Mouse (Mus musculus): ENCODE measurements around the gene Tmem38a. TPM values are rescaled to one million over a fixed set of nuclear protein-coding genes. Genes with fewer than 3 reads are reported as not detected.

The Tmem38a gene
- polyA plus RNA-seq, 1 experiment from 2014 or later = 23.0 TPM

- CTCF ChIA-PET = interaction anchor here (1.7 kb wide), 1 partner anchor 162 kb away, joined by 3 read pairs; no protein-coding TSS in a partner anchor
- DNase-seq (ENCODE audit: low read depth, low spot score) (no peak), ATAC-seq (no peak)
- TF ChIP-seq CTCF (IDR thresholded peaks at IDR 0.05) = no peak
- in situ Hi-C loops (cut with MboI; ENCODE audit: low pct_unique_long_range_greater_than_20kb) = no loop called here
- no peaks in the 10 kb centered on the region for H3K27me3 ChIP-seq
- POLR2A ChIA-PET = no interaction called here
Measured at GRCm38 (mm10) chr8:72584390-72584789, 12.5 kb downstream of the Tmem38a start.

GRCm38 (mm10) chr8:72587806-72588205 is 16.0 kb downstream of the Tmem38a start:
- no peaks in the 10 kb centered on the region for H3K27me3 ChIP-seq
- DNase-seq (ENCODE audit: low read depth, low spot score) (no peak), ATAC-seq (no peak)
- POLR2A ChIA-PET = no interaction called here
- TF ChIP-seq CTCF (IDR thresholded peaks at IDR 0.05) = no peak
- CTCF ChIA-PET = interaction anchor here (1.1 kb wide), 1 partner anchor 10 kb away, joined by 3 read pairs; no protein-coding TSS in a partner anchor
- in situ Hi-C loops (cut with MboI; ENCODE audit: low pct_unique_long_range_greater_than_20kb) = no loop called here

- ATAC-seq (no peak), DNase-seq (ENCODE audit: low read depth, low spot score) (no peak)
- in situ Hi-C loops (cut with MboI; ENCODE audit: low pct_unique_long_range_greater_than_20kb) = no loop called here
- TF ChIP-seq CTCF (IDR thresholded peaks at IDR 0.05) = no peak
- POLR2A ChIA-PET = interaction anchor here (0.9 kb wide), 1 partner anchor 16 kb away, joined by 4 read pairs; no protein-coding TSS in a partner anchor
- CTCF ChIA-PET = interaction anchor here (1.0 to 1.3 kb wide), 2 partner anchors 54 to 57 kb away, joined by 3 to 4 read pairs; no protein-coding TSS in a partner anchor
- H3K27me3 ChIP-seq = no peaks in the 10 kb centered on the region
Measured at GRCm38 (mm10) chr8:72588865-72589264, 17.0 kb downstream of the Tmem38a start.

DNA sequence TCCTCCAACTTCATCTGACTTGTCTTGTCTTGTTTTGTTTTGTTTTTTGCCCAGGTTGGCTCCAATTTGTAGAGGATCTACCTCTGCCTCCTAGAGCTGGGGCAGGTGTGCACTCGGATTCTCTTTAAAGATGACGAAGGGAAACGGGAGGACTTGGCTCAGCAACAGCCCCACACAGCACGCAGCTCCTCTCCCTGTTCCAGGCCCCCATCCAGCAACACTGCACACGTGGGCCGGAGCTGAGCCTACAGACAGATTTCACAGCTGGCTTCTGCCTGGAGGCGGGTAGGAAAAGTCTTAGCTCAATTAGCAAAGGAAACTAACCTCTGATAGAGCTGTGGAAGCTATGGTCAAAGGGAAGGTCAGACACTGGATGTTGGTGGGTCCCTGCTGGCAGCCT is 17.4 kb downstream of the Tmem38a start:
- ATAC-seq (no peak), DNase-seq (ENCODE audit: low read depth, low spot score) (no peak)
- POLR2A ChIA-PET = interaction anchor here (0.9 kb wide), 1 partner anchor 16 kb away, joined by 4 read pairs; no protein-coding TSS in a partner anchor
- CTCF ChIA-PET = interaction anchor here (0.9 to 1.3 kb wide), 3 partner anchors 9 to 56 kb away, joined by 3 to 4 read pairs (median 4); no protein-coding TSS in a partner anchor
- no peak for TF ChIP-seq CTCF (IDR thresholded peaks at IDR 0.05)
- in situ Hi-C loops (cut with MboI; ENCODE audit: low pct_unique_long_range_greater_than_20kb) = no loop called here
- no peaks in the 10 kb centered on the region for H3K27me3 ChIP-seq

- DNase-seq (ENCODE audit: low read depth, low spot score) (no peak), ATAC-seq (no peak)
- TF ChIP-seq CTCF (IDR thresholded peaks at IDR 0.05) = no peak
- no peaks in the 10 kb centered on the region for H3K27me3 ChIP-seq
- in situ Hi-C loops (cut with MboI; ENCODE audit: low pct_unique_long_range_greater_than_20kb) = no loop called here
- ChIA-PET POLR2A (no interaction called here), CTCF (interaction anchor here (0.9 kb wide), 1 partner anchor 10 kb away, joined by 4 read pairs; no protein-coding TSS in a partner anchor)
Measured at GRCm38 (mm10) chr8:72590198-72590597, 18.3 kb downstream of the Tmem38a start.

Other genes with a start within 250 kb of the Tmem38a start
- 63.4 TPM for gene Eps15l1, start 150.6 kb upstream of the Tmem38a start, polyA plus RNA-seq (2021)
- 7.1 TPM for gene Calr3, start 128.2 kb upstream of the Tmem38a start, polyA plus RNA-seq (2021)
- 11.3 TPM for gene 1700030K09Rik, start 128.2 kb upstream of the Tmem38a start, polyA plus RNA-seq (2021)
- gene Cherp, start 96.8 kb upstream of the Tmem38a start, polyA plus RNA-seq (2021) = 61.6 TPM
- gene Slc35e1, start 79.4 kb upstream of the Tmem38a start, polyA plus RNA-seq (2021) = 40.3 TPM
- gene Med26, start 23.8 kb upstream of the Tmem38a start, polyA plus RNA-seq (2021) = 9.8 TPM
- 83.7 TPM for gene Smim7, start 967 bp upstream of the Tmem38a start, polyA plus RNA-seq (2021)
- gene Nwd1, start 74.7 kb downstream of the Tmem38a start, polyA plus RNA-seq (2021) = 0.05 TPM
- gene Sin3b, start 151.2 kb downstream of the Tmem38a start, polyA plus RNA-seq (2021) = 194 TPM
- 0.09 TPM for gene F2rl3, start 189.8 kb downstream of the Tmem38a start, polyA plus RNA-seq (2021)

Measured in Patski (cell line).